Mouse (Mus musculus): ENCODE data around the gene Rad51ap2.

DNA sequence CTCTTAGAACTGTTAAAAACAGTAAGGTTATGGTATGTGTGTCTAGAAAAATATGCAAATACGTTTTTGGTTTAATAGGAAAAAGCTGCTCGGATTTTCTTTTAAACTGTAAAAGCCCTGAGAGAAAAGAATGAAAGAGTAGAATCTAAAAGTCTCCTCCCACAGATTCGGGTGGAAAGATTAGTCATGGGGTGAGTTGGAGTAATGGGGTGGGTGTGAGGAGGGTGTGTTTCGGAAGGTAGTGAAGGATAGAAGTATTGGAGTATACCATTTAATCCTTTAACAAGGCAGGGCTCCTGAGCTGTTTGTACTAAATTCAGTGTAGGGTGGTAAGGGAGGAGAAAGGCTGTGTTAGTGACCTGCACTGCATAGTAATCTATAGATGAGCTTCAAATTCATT lies 28.5 kb upstream of the Rad51ap2 start:
- TF ChIP-seq CTCF (IDR thresholded peaks at IDR 0.05; ENCODE audit: extremely low read depth, insufficient read depth, insufficient read length, insufficient replicate concordance), result no peak
- no peak for TF ChIP-seq POLR2A (IDR thresholded peaks at IDR 0.05; ENCODE audit: low read depth, low read length)

Data from spleen, adult 2 months (tissue).